Comparison of ENCODE assay signal across 9 mouse cellular contexts in the genomic region with DNA sequence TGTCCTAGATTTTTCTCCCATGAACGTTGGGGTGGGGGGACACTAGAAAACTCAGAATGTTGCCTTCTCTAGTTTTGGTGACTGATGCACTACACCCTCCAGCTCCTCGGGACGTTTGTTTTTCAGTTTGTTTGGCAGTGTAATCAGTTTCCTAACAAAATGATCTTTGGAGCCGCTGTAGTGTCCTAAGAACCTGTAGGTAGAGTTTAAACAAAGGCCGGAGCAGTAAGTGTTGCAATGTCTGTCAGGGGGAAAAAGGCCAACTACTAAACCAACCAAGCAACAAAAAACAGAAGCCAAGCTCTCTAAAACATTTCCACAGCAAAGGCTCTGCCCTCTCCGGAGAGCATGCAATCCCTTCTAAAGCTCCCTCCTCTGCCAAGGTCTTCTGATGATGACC. TPM values are rescaled to one million over a fixed set of nuclear protein-coding genes. Genes with fewer than 3 reads are reported as not detected.
A peak's percentile ranks its signal among the peaks of the same experiment; 100 is the strongest.
DNase-seq lines count a peak whose midpoint lies in the region; ATAC-seq and TF ChIP-seq lines count a peak whose summit lies in the region.
"Had no signal": no experiment of that assay in that cellular context is flagged by ENCODE, and none has a peak within 500 bp of the region (broad histone marks: within the 10 kb centered on the region; RNA-seq: fewer than 3 reads in every experiment).

No protein-coding gene starts in this region.

- H3K9me3 ChIP-seq in heart, embryonic 14.5 days (ENCODE audit: control insufficient read depth, low read length), result no peaks in the 10 kb centered on the region
- H3K9me3 ChIP-seq in hindbrain, embryonic 12.5 days (replicated peaks), result no peaks in the 10 kb centered on the region
- H3K9me3 ChIP-seq in midbrain, embryonic 11.5 days (ENCODE audit: control insufficient read depth, low read length), result no peaks in the 10 kb centered on the region

- DNase-seq in heart, postnatal 4 days, result no peak
- DNase-seq in midbrain, embryonic 11.5 days (ENCODE audit: low spot score, missing footprints), result no peak
- no peak for DNase-seq in adrenal gland, postnatal 10 days
- DNase-seq in layer of hippocampus, postnatal 10 days (ENCODE audit: low spot score in 2 of 2), result no peak

- 0 out of 2 replicates have a peak overlapping the region, but pooled peaks have one; percentile 61 for H3K9ac ChIP-seq in heart, embryonic 14.5 days (ENCODE audit: low read length)
- no peak overlapping the region for H3K9ac ChIP-seq in hindbrain, embryonic 12.5 days
- H3K9ac ChIP-seq in midbrain, embryonic 11.5 days (ENCODE audit: low read length), result no peak overlapping the region; the same call in 1 of the 2 replicates

- H3K27ac ChIP-seq in heart, embryonic 14.5 days (replicated peaks in 1 of 2; ENCODE audit: control insufficient read depth in 1 of 2, insufficient read depth in 1 of 2, low read depth in 2 of 2, low read length in 2 of 2), result no peak overlapping the region
- no peak overlapping the region for H3K27ac ChIP-seq in cortical plate, adult 2 months (ENCODE audit: insufficient read depth, low read length)
- H3K27ac ChIP-seq in hindbrain, embryonic 12.5 days, result no peak overlapping the region
- no peak overlapping the region for H3K27ac ChIP-seq in midbrain, embryonic 11.5 days (ENCODE audit: low read depth, low read length)

- no peaks in the 10 kb centered on the region for H3K27me3 ChIP-seq in heart, embryonic 14.5 days (ENCODE audit: control insufficient read depth, insufficient read depth, low read length)
- peaks cover 19% of the 10 kb centered on the region for H3K27me3 ChIP-seq in hindbrain, embryonic 12.5 days
- 0 out of 2 replicates have a peak, but pooled peaks cover 2% of the 10 kb centered on the region for H3K27me3 ChIP-seq in midbrain, embryonic 11.5 days (ENCODE audit: control insufficient read depth, insufficient read depth, low read length)

- H3K36me3 ChIP-seq in heart, embryonic 14.5 days (ENCODE audit: control insufficient read depth, insufficient read depth, low read length), result no peaks in the 10 kb centered on the region
- H3K36me3 ChIP-seq in hindbrain, embryonic 12.5 days, result no peaks in the 10 kb centered on the region
- H3K36me3 ChIP-seq in midbrain, embryonic 11.5 days (ENCODE audit: control insufficient read depth, insufficient read depth, low read length), result no peaks in the 10 kb centered on the region

- 72% methylated on average over 6 of the region's 6 CpGs for WGBS in heart, embryonic 14.5 days
- 70% methylated on average over 6 of the region's 6 CpGs for WGBS in hindbrain, embryonic 12.5 days
- WGBS in midbrain, embryonic 11.5 days, result 64% methylated on average over 6 of the region's 6 CpGs

- no peak for TF ChIP-seq CTCF in cortical plate, adult 2 months (IDR thresholded peaks at IDR 0.05; ENCODE audit: extremely low read depth, insufficient read depth, low read length)

- peak overlapping the region; percentile 89 for H3K4me2 ChIP-seq in heart, embryonic 14.5 days (ENCODE audit: low read length)
- H3K4me2 ChIP-seq in hindbrain, embryonic 12.5 days (replicated peaks), result peak overlapping the region; percentile 92
- peak overlapping the region; percentile 74 for H3K4me2 ChIP-seq in midbrain, embryonic 11.5 days

- ATAC-seq in heart, embryonic 14.5 days (ENCODE audit: insufficient number of reproducible peaks, insufficient read depth, low FRiP score, low read depth), result no peak
- no peak; the same call in 1 of the 2 replicates for ATAC-seq in hindbrain, embryonic 12.5 days (ENCODE audit: low FRiP score)
- ATAC-seq in midbrain, embryonic 11.5 days (ENCODE audit: low FRiP score), result no peak
- no peak for ATAC-seq in erythroid progenitor cell, adult 5-6 weeks (replicated peaks; ENCODE audit: low FRiP score, poor library complexity, severe bottlenecking)

- TF ChIP-seq POLR2A in cortical plate, adult 2 months (IDR thresholded peaks at IDR 0.05; ENCODE audit: extremely low read depth, insufficient read depth, low read length), result no peak

- H3K4me3 ChIP-seq in heart, embryonic 14.5 days (ENCODE audit: control insufficient read depth in 1 of 2, insufficient read depth in 1 of 2, low read depth in 1 of 2, low read length in 2 of 2), result peak overlapping the region in 1 of 2 experiments; percentile 45; a peak in 2 of 4 replicates
- peak overlapping the region; percentile 40 for H3K4me3 ChIP-seq in cortical plate, adult 2 months (ENCODE audit: insufficient read depth, low read length)
- H3K4me3 ChIP-seq in hindbrain, embryonic 12.5 days, result peak overlapping the region; percentile 42
- H3K4me3 ChIP-seq in midbrain, embryonic 11.5 days (ENCODE audit: low read depth, low read length), result peak overlapping the region; percentile 33

- H3K4me1 ChIP-seq in heart, embryonic 14.5 days (ENCODE audit: control insufficient read depth in 2 of 2, insufficient read depth in 2 of 2, low read length in 2 of 2), result no peaks in the 10 kb centered on the region; a peak in 1 of 4 replicates
- no peaks in the 10 kb centered on the region; the same call in 1 of the 2 replicates for H3K4me1 ChIP-seq in cortical plate, adult 2 months (ENCODE audit: control insufficient read depth, insufficient read depth, low read length)
- peaks cover 8% of the 10 kb centered on the region; the same call in 1 of the 2 replicates for H3K4me1 ChIP-seq in hindbrain, embryonic 12.5 days
- peaks cover 3% of the 10 kb centered on the region; the same call in 1 of the 2 replicates for H3K4me1 ChIP-seq in midbrain, embryonic 11.5 days (ENCODE audit: control insufficient read depth, insufficient read depth, low read length)

RNA-seq across cellular contexts. Expression of a gene that starts 0.5 kb away (rescaled TPM):
- 0.30 TPM in 1 of 2 replicates, not detected in the other for polyA plus RNA-seq in heart, embryonic 14.5 days (2014; fragmentation: Nextera tagmentation; extraction: Ambion mirVana)
- total RNA-seq in heart, postnatal 4 days (2021), result not detected
- polyA plus RNA-seq in cortical plate, adult 2 months (2012; rRNA removed), result 0.13 and 0.45 TPM in 2 replicates
- polyA plus RNA-seq in hindbrain, embryonic 12.5 days (2016; fragmentation: Nextera tagmentation; extraction: Ambion mirVana), result not detected in 2 replicates
- not detected in 2 replicates for polyA plus RNA-seq in midbrain, embryonic 11.5 days (2014; fragmentation: Nextera tagmentation; extraction: Ambion mirVana)
- total RNA-seq in adrenal gland, postnatal 10 days (2021), result 10 to 100 TPM in 1 of 2 experiments, 1 to 10 TPM in 1; 8.4 to 19.2 TPM
- total RNA-seq in layer of hippocampus, postnatal 10 days (2021), result under 1 TPM in 1 of 2 experiments, not detected in 1; 0.22 TPM
- total RNA-seq in erythroid progenitor cell, adult 5-6 weeks (2015; ENCODE audit: low replicate concordance), result not detected in 2 replicates
- total RNA-seq in erythroid progenitor cell, adult 5-6 weeks (2017; ENCODE audit: low replicate concordance), result not detected in 2 replicates
- polyA plus RNA-seq: spleen, adult 2 months had no signal

Comparison
In these comparisons a context has a peak if more than half of its experiments do, and no peak if none do; other contexts are left out.
1. RNA of a gene that starts 0.5 kb away (total RNA-seq): 8.4 to 19.2 TPM in adrenal gland, postnatal 10 days; not detected in heart, postnatal 4 days, 0.22 TPM in layer of hippocampus, postnatal 10 days and not detected in erythroid progenitor cell, adult 5-6 weeks; every median in the first group is over 4 times any median in the second.
2. Peak in every context shown above with its lines, with median percentiles within 50 percentile points of each other: H3K4me2 ChIP-seq.